Mouse (Mus musculus) bone marrow, adult 2 months (tissue): Measurements from ENCODE around the gene Otop3.

Experiments
- CTCF ChIP-seq: fragments of 200-500 bp; IDR thresholded peaks from 2 replicates; pipeline ENCODE4 v1.5.1; 2011; ENCODE audit warnings: low read length, control low read depth; ENCODE audit not compliant: control insufficient read depth, insufficient read depth
- POLR2A ChIP-seq: fragments of 200-500 bp; IDR thresholded peaks from 2 replicates; pipeline ENCODE4 v1.6.1; 2011; ENCODE audit warnings: low read depth, mild to moderate bottlenecking, control low read depth, low read length, borderline replicate concordance; ENCODE audit not compliant: control insufficient read depth

- TF ChIP-seq CTCF (no peak), POLR2A (no peak)
Observed at GRCm38 (mm10) chr11:115336115-115336514, 1.6 kb downstream of the Otop3 start.
